Mouse (Mus musculus) liver, adult 2 months (tissue): ENCODE data around the gene Igf1r.

Experiments used
- CTCF ChIP-seq: fragments of 200-500 bp; IDR thresholded peaks from 2 replicates; pipeline ENCODE4 v1.5.1; 2011; ENCODE audit warnings: low read depth, low read length, control low read depth
- POLR2A ChIP-seq: fragments of 200-500 bp; IDR thresholded peaks from 2 replicates; pipeline ENCODE4 v1.6.1; 2011; ENCODE audit warnings: low read length, control low read depth; ENCODE audit not compliant: insufficient read depth; ENCODE audit errors: extremely low read depth

DNA sequence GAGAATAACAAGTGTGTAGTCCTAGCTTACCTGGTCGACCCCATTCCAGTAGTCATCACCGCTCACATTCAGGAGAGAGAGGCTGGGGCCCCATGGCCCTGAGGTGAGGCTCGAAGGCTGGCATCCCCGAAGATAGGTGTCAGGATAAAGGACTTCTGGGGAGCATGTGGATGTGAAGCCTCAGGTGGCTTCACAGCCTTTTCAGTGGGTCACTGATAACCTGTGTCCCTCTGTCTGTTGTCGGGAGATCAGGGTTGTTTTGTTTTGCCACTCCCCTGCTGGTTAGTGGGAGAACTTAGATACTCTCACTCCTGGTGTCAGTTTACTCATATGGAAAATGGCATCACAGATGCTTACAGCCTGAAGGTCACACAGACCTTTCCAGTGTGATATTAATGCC, 32.9 kb downstream of the Igf1r start:
- TF ChIP-seq POLR2A (no peak), CTCF (no peak)
